Mouse (Mus musculus) adrenal gland (tissue): ENCODE data around the gene Mgam.
"Not testable (repeated sequence)": the region's sequence is repeated elsewhere in the genome, so short reads cannot be mapped to it uniquely, and the experiment has no call there.

Experiments used
- intact Hi-C: fragments of 180-260 bp; cut with DNase I; formaldehyde crosslinking; loops from one replicate; pipeline ENCODE4 v1.15.1; 2025
- long read RNA-seq, 2 experiments: library from polyadenylated mRNA; unstranded; transcript quantifications; one replicate each; pipeline ENCODE4 v2.0.0; 2020; ENCODE audit warnings: borderline replicate concordance in 1 of 2; ENCODE audit not compliant: insufficient replicate concordance in 1 of 2

Mgam gene
- long read RNA-seq, experiment 1 = 0 reads
- long read RNA-seq, experiment 2 = 0 reads

DNA sequence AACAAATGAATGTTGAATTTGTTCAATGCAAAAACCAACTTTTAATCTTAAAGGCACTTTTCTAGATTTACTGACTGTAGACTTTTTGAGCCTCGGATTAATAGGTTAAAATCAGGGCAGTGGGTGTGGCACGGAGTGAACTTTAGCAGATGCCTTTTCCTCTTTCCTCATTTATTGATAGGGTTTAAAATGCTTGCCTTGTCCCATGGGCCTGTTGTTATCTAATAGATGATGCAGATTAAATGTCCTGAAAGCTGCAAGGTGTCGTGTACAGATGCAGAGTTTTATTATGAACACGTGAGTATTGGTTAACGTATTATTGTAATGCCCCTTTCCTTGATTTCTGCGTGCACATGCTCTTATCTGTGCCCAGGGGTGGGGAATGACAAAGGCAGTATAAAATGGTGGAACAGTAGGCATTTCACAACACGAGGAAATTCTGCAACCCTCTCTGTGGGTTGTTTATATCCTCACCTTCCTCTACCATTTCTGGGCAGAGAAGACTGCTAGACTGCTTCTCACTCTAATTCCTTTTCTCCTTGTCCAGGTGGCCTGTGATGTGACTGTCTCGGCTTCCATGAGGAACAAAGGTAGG lies at the start of gene Mgam:
Gene Mgam (plus strand): TSS at position 426 of the 595 bp plus-strand sequence.
- intact Hi-C loops = no loop called here

DNA sequence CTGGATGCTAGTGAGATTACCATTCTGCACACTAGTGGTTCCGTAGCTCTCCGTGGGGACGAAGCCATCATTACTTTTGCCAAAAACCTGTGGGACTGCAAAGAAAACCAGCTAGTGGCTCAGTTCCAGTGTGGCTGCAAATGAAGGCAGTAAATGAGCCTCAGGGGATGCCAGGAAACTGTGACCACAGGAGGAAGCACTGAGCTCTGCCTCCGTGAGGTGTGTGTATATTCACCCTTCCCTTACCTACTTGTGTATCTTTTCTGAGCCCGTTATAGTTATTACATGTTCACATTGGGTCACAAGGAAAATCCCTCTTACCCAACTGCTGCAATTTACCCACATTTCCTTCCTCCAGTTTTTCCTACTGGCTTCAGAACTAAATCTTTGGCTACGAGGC lies 44.3 kb upstream of the Mgam start:
- intact Hi-C loops = no loop called here

DNA sequence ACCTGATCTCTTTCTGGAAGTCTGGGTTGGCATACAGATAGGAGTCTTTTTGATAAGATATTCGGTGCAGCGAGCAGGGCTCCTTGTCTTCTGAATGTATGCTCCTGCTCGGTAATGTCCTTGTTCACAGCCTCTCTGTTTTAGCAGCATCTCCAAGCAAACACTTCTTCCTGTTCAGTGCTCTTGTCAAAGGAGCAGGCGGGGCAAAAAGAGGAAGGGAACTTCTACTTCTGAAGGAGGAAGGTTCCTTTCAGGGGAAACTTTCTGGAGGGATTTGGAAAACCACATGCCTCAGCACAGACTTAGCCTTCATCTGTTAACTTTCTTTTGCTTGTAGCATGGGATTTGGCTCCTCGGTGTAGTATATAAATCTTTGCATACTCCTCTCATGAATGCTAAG lies 43.0 kb upstream of the Mgam start, which contains the start of gene Clec5a:
Gene Clec5a (minus strand): TSS at position 177 of the 400 bp plus-strand sequence.
- intact Hi-C loops = no loop called here

DNA sequence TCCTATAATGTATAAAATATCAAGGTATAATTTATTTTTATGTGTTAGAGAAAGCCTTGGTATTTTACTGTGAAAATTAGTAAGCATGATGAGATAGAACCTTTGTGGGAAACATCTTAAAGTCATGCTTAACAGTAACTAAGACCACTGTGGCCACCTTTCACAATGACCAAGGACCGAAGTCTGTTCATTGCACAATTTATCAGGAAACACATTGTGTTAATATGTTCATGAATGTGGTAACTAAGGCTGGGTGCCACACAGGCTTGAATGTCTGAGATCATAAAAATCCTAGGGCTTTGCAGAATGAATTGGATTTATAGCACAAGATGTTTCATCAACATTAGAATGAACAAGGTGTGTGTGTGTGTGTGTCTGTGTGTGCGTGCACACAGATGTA lies 40.3 kb upstream of the Mgam start:
- intact Hi-C loops = no loop called here

DNA sequence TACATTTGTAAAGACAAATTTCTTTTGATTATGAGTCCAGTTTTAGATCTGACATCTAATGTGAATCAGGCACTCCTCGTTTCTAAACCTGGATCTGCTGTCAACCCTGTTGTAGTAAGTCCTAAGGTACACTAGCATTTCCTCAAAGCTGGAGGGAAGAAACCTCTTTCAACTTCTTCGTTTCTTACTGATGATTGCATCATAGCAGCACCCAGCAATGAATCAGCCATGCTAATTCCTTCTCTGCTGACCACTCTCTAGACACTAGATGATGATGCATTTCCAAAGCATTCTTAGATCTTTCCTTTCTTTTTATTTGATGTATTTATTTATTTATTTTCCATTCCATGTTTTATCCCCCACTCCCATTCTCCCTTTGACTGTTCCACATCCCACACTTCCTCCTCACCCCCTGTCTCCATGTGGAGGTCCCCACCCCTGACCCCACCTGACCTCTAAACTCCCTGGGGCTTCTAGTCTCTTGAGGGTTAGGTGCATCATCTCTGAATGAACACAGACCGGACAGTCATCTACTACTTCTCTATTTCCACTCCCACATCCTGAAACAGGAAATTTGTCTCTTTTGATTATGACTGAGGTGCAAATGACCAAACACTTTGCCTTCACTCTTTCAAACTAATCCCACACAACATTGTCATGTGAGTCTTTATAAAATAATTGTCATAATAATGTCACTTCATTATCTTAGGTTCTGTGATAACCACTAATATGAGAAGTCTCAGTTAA lies 33.7 kb upstream of the Mgam start:
- intact Hi-C loops = no loop called here

DNA sequence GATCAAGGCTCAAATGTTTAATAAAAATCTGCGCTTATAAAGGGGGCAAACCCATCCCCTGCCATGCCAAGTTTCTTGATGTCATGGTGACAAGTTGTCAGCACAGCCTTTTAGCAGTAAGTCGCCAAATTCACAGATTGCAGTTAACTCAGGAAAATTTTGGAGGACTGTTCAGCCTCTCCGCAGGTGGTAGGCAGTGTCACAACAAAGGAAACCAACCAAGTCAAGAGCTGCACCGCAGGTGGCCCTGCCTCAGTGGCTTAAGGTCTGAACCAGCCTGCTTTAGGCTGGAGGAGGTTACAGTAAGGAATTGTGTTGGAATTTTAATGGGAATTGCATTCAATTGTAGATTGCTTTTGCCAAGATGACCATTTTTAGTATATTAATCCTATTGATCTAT lies 30.1 kb upstream of the Mgam start:
- intact Hi-C loops = not testable (repeated sequence)

DNA sequence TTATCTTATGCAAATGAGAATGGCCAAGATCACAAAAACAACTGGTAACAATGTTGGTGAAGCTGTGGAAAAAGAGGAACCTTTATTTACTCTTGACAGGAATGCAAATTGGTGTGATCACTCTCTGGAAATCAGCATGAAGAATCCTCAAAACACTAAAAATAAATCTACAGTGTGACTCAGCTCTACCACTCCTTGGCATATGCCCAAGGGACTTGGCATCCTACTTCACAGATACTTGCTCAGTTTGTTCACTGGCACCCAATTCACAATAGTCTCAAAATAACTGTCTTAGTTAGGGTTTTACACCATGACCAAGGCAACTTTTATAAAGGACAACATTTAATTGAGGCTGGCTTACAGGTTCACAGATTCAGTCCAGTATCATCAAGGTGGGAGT lies 21.2 kb upstream of the Mgam start:
- intact Hi-C loops = no loop called here

DNA sequence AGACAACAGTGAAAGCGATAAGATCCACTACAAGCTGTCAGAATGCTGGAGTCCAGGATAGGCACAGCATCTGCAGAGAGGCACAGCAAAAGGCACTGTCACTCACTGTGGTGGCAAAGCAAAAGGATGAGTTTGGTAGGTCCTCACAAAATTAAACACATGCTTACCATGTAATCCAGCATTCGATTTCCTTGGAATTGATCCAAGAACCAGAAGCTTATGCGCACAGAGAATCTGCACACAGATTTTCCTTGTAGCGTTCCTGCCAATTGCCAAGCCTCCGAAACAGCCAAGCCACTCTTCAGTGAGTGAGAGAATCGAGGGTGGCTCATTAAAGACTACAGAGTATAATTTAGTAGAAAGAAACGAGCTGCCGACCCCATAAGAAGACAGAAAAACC lies 18.4 kb upstream of the Mgam start:
- intact Hi-C loops = loop anchor here (10.0 kb wide), 1 partner anchor 135 kb away; the partner anchor contains the start of gene Ssbp1

DNA sequence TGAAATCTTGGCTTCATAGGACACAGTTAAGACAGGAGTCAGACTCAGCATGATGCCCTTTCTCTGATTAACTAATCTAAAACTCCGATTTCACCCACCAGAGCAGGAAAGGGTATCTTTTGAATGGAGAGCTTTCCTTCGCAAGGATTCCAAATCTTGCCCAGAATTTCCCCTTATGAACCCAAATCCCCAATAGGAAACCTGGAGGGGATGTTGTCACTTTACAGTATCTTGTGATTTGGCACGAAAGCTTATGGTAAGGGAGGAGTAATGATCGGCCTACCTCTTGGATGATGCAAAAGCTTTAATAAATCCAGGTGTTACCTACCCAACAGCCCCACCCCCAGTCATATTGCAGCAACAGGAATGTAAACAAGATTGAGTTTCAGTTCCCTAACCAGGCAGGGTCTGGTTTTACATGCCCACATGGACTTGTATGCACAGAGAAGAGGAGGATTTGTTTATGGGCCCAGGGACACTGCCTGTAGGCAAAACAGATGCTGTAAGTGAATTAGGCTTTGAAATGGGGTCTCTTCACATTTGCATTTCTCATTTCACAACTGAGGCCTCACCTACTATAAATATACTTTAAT lies 15.3 kb upstream of the Mgam start, which contains the start of gene Tas2r138:
Gene Tas2r138 (minus strand): TSS at position 51 of the 593 bp plus-strand sequence.
- intact Hi-C loops = loop anchor here (10.0 kb wide), 1 partner anchor 139 kb away; the partner anchor contains the start of gene Ssbp1

DNA sequence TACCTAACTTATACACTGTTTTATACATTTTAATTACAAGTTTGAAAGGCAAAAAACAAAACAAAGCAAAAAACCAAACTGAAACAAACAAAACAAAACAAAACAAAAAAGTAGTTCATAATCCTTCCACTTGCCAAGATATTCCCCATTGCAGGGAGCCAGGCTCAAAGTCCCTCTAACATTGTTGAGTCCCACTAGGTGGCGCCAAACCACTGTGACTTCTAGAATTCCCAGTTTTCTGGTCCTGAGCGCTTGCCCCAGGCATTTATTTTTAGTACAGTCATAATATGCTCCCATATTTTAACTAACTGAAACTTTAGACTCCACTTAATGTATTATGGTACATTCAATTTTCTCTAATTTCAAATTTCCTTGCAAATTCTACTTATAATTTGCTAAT lies 10.7 kb upstream of the Mgam start:
- intact Hi-C loops = loop anchor here (1.0 to 10.0 kb wide), 3 partner anchors 71 to 224 kb away; partner anchors contain the start of gene Ssbp1

DNA sequence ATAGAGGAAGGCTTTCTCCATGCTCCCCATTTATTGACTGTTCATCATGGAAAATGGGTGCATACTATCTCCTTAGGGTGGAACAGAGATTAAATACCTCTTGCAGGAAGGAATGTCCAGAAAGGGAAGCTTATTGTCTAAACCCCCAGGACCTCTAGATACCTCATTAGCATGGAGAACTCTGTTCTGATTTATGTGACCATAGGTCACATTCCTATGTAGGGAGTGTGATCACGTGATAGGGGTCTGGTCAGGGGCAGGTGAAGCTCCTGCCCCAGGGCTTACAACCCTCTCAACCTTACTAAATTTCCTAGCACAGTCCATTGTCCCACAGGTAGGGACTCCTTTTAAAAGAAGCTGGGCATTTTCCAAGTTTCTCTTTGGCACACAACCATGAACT lies 2.5 kb upstream of the Mgam start:
- intact Hi-C loops = no loop called here

DNA sequence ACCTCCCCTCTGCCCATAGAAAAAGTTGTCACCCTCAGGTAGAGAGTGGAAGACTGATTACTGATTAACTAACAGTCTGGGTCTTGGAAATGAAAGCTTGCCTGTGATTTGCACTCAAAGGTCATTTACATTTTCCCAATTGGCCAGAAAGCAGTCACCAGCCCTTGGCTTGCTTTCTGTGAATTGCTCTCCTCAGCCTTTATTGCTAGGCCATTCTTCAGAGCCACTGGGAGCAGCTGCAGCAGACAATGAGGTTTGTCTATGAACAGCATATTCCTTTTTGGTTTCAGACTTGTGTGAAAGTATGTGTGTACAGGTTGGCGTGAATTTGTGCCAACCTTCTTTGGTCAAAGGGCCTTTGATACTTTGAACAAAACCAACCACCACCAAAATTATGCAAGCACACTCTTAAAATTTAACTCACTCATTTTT lies 6.0 kb downstream of the Mgam start:
- intact Hi-C loops = no loop called here

DNA sequence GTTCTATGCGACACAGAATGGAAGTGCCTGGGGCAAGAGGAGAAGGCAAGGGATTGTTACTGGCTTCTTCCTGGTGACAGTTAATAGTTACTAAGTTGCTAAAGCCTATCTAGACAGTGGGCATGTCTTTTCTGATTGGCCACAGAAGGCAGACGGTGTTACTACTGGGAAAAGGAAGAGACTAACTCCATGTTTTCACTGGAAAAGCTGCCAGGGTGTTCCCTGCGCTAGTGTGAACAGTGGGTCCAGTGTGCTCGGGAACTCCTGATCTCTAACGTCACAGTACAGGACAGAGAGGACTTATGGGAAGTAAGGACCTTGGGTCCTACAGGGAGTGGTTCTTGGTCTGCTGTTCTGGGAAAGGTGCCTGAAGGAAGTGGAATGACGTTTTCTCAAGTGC lies 6.9 kb downstream of the Mgam start:
- intact Hi-C loops = no loop called here

DNA sequence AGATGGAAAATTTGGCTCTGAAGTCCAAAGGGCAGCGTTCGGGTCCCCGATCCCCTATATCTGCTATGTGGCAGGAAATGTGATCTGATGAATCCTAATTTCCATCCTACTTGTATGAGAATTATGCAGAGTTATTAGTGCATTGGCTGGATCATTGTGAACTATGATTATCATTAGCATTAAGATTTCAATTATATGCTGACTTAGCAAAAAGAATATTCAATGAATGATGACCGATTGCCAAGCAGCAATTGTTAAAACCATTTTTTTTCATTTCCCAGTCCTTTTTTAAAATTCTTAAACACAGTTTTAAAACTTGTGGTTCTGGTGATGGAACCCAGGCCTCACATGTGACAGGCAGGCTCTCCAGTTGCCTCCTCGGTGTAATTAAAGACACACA lies 9.1 kb downstream of the Mgam start:
- intact Hi-C loops = no loop called here

DNA sequence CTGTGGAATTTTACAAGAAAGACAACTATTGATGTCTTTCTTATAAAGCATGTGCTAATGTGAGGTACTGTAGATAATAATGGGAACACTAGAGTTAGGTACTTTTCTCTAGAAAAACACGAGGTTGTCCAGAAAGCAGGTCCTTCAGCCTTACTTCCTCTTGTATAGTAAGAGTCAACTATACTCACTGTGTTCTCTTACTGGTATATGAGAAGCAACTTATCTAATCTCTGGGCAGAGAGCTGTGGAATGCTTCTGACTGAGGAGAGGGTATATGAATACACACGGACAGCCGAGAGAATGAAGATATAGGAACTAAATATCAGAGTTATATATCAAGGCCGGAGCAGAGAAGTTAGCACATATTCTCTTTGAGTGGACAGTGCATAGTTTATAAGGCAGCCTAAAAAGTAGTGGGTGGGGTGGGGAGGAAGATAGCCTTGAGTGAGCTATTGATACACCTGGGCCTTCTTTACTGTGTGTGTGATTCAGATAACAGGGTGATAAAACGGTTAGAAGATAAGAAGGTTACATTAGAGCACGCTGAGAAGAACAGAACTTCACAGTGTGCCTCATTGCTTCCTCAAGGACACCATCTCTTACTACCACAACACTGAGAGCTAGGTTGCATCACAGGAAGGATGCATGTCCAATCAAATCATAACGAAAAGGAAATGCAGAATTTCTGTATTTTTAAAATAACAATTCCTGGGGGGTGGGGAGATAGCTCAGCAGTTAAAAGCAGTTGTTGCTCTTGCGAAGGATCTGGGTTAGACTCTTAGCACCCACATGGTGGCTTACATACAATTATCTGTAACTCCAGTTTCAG lies 12.3 kb downstream of the Mgam start:
- intact Hi-C loops = no loop called here

DNA sequence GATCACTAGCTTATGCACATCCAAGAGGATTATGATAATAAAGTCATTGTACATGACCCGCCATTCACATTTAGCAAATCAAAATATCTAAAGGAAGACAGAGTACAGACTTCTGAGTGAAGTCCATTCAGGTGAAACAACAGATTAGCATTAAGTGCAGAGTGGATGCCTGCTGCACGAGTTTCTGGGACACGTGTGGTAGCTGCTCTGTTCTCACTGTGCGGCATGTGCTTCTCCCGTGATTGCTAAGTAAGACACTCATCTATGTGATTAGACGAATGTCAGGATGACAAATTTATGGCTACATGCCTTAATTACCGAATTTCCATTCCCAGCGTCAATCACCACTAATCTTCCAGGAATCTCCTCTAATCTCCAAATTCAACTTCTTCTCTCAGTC lies 17.1 kb downstream of the Mgam start:
- intact Hi-C loops = no loop called here

DNA sequence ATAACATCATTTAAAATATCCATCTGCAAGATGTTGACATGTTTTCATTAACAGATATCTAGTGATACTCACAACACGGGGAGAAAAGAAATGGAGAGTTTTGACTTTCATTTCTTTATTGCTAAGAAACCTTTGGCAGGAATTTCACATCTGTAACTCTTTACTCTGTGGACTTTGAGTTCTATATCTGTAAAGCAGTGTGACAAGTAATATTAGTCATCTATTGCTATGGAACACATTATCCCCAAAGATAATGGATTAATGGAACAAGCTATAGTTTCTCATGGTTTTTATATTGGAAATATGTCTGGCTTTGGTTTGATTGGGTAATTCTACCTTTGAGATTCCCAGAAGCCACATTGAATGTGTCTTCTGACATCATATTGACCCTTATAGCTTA lies 22.3 kb downstream of the Mgam start:
- intact Hi-C loops = no loop called here

DNA sequence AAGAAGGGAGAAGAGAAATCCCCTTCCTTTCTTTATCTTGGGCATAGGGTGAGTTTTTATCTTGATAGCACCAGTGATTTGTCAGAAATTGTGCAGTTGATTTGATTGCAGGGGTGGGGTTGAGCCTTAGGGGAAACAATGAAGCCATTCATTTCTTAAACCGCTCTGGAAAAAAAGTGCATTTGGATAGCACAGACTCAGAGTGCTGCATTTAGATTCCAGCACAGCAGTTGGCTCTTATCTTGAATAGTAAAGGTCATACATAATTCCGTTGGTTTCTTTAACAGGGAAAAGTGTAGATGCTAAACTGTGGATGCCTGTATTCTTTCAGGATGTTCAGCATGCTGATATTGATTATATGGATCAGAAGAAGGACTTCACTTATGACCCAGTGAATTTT lies 32.3 kb downstream of the Mgam start:
- intact Hi-C loops = no loop called here

DNA sequence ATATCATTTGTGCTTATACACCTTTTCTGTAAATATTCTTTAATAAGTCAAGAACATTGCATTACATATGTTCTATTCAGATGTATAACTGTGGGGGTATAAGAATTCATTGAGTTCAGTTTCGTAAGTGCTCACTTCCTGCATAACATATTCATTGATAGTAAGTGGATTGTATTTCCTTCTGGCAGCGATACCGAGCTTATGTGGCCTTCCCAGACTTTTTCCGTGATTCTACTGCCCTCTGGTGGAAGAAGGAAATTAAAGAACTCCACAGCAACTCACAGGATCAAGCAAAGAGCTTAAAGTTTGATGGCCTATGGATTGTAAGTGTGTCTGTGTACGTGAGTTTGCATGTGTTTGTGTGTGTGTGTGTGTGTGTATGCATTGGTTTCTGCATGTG lies 60.5 kb downstream of the Mgam start:
- intact Hi-C loops = loop anchor here (1.0 to 5.0 kb wide), 2 partner anchors 71 to 217 kb away; partner anchors contain the start of gene Ssbp1

DNA sequence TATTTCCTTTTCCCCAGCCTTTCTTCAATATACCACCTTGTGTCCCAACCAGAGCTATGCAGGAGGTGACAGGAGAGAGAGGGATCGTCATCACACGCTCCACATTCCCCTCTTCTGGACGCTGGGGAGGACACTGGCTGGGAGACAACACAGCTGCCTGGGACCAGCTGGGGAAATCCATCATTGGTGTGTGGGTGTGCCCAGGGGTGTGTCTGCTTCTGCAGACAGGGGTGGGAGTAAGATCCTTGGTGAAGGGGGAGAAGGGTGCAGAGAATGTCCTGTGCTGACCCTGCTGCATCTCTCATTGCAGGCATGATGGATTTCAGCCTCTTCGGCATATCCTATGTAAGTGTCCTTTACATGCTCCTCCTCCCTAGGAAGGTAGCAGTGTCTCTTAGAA lies 63.4 kb downstream of the Mgam start:
- intact Hi-C loops = not testable (repeated sequence)

DNA sequence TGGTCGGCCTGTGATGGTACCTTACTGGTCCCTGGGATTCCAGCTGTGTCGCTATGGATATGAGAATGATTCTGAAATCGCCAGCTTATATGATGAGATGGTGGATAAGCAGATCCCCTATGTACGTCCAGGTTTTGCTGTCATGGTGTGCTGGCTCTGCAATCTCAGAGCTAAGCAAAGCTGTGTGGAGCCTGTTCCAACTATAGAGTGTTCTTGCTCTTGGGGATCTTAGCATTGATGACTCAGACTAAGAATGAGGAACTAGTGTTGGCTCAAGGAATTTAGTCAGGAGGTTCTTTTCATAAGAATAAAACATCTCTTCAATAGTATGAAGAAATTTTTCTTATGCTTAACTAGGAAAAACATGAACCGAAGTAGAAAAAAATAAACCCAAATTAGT lies 84.9 kb downstream of the Mgam start:
- intact Hi-C loops = not testable (repeated sequence)
